10 mouse cellular contexts compared by ENCODE assay signal in genomic region chr16:10974037-10974446, GRCm38 (mm10).
DNase-seq lines count a peak whose midpoint lies in the region; ATAC-seq and TF ChIP-seq lines count a peak whose summit lies in the region.
"Had no signal": no experiment of that assay in that cellular context is flagged by ENCODE, and none has a peak within 500 bp of the region (broad histone marks: within the 10 kb centered on the region; RNA-seq: fewer than 3 reads in every experiment).

No protein-coding gene starts in this region.

- no peaks in the 10 kb centered on the region for H3K27me3 ChIP-seq in heart, embryonic 10.5 days (ENCODE audit: insufficient read depth, poor library complexity, severe bottlenecking)
- no peaks in the 10 kb centered on the region for H3K27me3 ChIP-seq in limb, embryonic 15.5 days
- H3K27me3 ChIP-seq: embryonic facial prominence, embryonic 12.5 days; Patski had no signal

- H3K4me3 ChIP-seq in layer of hippocampus, adult 2 months: no peak overlapping the region
- no peak overlapping the region for H3K4me3 ChIP-seq in heart, embryonic 10.5 days
- H3K4me3 ChIP-seq in limb, embryonic 15.5 days: no peak overlapping the region
- H3K4me3 ChIP-seq: embryonic facial prominence, embryonic 12.5 days had no signal

- no peak overlapping the region for H3K27ac ChIP-seq in layer of hippocampus, adult 2 months
- 0 out of 2 replicates have a peak overlapping the region, but pooled peaks have one; percentile 32 for H3K27ac ChIP-seq in heart, embryonic 10.5 days
- peak overlapping the region; percentile 51 for H3K27ac ChIP-seq in limb, embryonic 15.5 days
- H3K27ac ChIP-seq: embryonic facial prominence, embryonic 12.5 days had no signal

- WGBS in heart, embryonic 10.5 days: 47% methylated on average over 3 of the region's 3 CpGs
- 28% methylated on average over 3 of the region's 3 CpGs for WGBS in limb, embryonic 15.5 days

- ATAC-seq in limb, embryonic 15.5 days (ENCODE audit: insufficient number of reproducible peaks, low FRiP score, low TSS enrichment, low read depth): no peak
- ATAC-seq in CD4-positive, CD25-positive, alpha-beta regulatory T cell, adult 4 months: no peak
- ATAC-seq: Patski had no signal

- H3K9ac ChIP-seq in limb, embryonic 15.5 days: no peak overlapping the region
- H3K9ac ChIP-seq: embryonic facial prominence, embryonic 12.5 days had no signal

- peaks cover 35% of the 10 kb centered on the region for H3K4me1 ChIP-seq in heart, embryonic 10.5 days
- H3K4me1 ChIP-seq in limb, embryonic 15.5 days: peaks cover 27% of the 10 kb centered on the region

- TF ChIP-seq CTCF in layer of hippocampus, adult 2 months (conservative IDR thresholded peaks at IDR 0.05): no peak

- no peak overlapping the region for H3K4me2 ChIP-seq in limb, embryonic 15.5 days
- H3K4me2 ChIP-seq: embryonic facial prominence, embryonic 12.5 days had no signal

- no peaks in the 10 kb centered on the region for H3K36me3 ChIP-seq in heart, embryonic 10.5 days
- no peaks in the 10 kb centered on the region for H3K36me3 ChIP-seq in limb, embryonic 15.5 days

- DNase-seq in layer of hippocampus, adult 2 months (ENCODE audit: low spot score in 2 of 2): peak; percentile 46 to 53
- DNase-seq in layer of hippocampus, adult 9-11 months: no peak
- DNase-seq in adrenal gland, postnatal 36 days: peak; percentile 55 to 73
- no peak for DNase-seq in heart, embryonic 10.5 days (ENCODE audit: low spot score)
- peak; percentile 64 for DNase-seq in testis, postnatal 14 days (ENCODE audit: low spot score)
- no peak for DNase-seq in left cerebral cortex, adult 11 months (ENCODE audit: low spot score)

- H3K9me3 ChIP-seq in heart, embryonic 10.5 days: no peaks in the 10 kb centered on the region
- no peaks in the 10 kb centered on the region for H3K9me3 ChIP-seq in limb, embryonic 15.5 days
- H3K9me3 ChIP-seq: embryonic facial prominence, embryonic 12.5 days had no signal

Comparison
In these comparisons a context has a peak if more than half of its experiments do, and no peak if none do; other contexts are left out.
1. DNase-seq: peak in layer of hippocampus, adult 2 months (2 of 2), adrenal gland, postnatal 36 days (2 of 2) and testis, postnatal 14 days (single experiment); none in layer of hippocampus, adult 9-11 months (single experiment), heart, embryonic 10.5 days (single experiment) and left cerebral cortex, adult 11 months (single experiment).